Mouse (Mus musculus): ENCODE measurements at regions not wholly inside any gene's neighbourhood (a gene's known extent, or its start where the extent isn't known, plus 50 kb on each side); places are given as distances from the start of the nearest gene placed in this dataset.

GRCm38 (mm10) chr4:55941423-55941822, 409.2 kb upstream of the Klf4 start:
- DNase-seq (ENCODE audit: low spot score in 2 of 2) = no peak

GRCm38 (mm10) chr4:55938383-55938782, 406.1 kb upstream of the Klf4 start:
- no peak for DNase-seq (ENCODE audit: low spot score in 2 of 2)

- DNase-seq (ENCODE audit: low spot score in 2 of 2) = no peak
Observed at GRCm38 (mm10) chr4:55937833-55938232, 405.6 kb upstream of the Klf4 start.

- DNase-seq (ENCODE audit: low spot score in 2 of 2) = peak; percentile 6 to 21
Observed at GRCm38 (mm10) chr4:55929141-55929782, 397.0 kb upstream of the Klf4 start.

GRCm38 (mm10) chr4:55928670-55929069, 396.4 kb upstream of the Klf4 start:
- no peak for DNase-seq (ENCODE audit: low spot score in 2 of 2)

GRCm38 (mm10) chr4:55928196-55928595, 395.9 kb upstream of the Klf4 start:
- no peak for DNase-seq (ENCODE audit: low spot score in 2 of 2)

GRCm38 (mm10) chr4:55927391-55927790, 395.1 kb upstream of the Klf4 start:
- no peak for DNase-seq (ENCODE audit: low spot score in 2 of 2)

- no peak for DNase-seq (ENCODE audit: low spot score in 2 of 2)
Observed at GRCm38 (mm10) chr4:55924974-55925373, 392.7 kb upstream of the Klf4 start.

- DNase-seq (ENCODE audit: low spot score in 2 of 2) = peak in 1 of 2 experiments; percentile 27
Observed at GRCm38 (mm10) chr4:55921217-55921616, 389.0 kb upstream of the Klf4 start.

- DNase-seq (ENCODE audit: low spot score in 2 of 2) = peak in 1 of 2 experiments; percentile 23
Observed at GRCm38 (mm10) chr4:55894116-55894885, 362.0 kb upstream of the Klf4 start.

GRCm38 (mm10) chr4:55891656-55892055, 359.4 kb upstream of the Klf4 start:
- no peak for DNase-seq (ENCODE audit: low spot score in 2 of 2)

- peak in 1 of 2 experiments; percentile 5 for DNase-seq (ENCODE audit: low spot score in 2 of 2)
Observed at GRCm38 (mm10) chr4:55887581-55887980, 355.3 kb upstream of the Klf4 start.

- no peak for DNase-seq (ENCODE audit: low spot score in 2 of 2)
Observed at GRCm38 (mm10) chr4:55882541-55882940, 350.3 kb upstream of the Klf4 start.

GRCm38 (mm10) chr4:55875304-55875703, 343.0 kb upstream of the Klf4 start:
- peak; percentile 14 to 47 for DNase-seq (ENCODE audit: low spot score in 2 of 2)

- no peak for DNase-seq (ENCODE audit: low spot score in 2 of 2)
Observed at GRCm38 (mm10) chr4:55874875-55875274, 342.6 kb upstream of the Klf4 start.

GRCm38 (mm10) chr4:55874276-55874675, 342.0 kb upstream of the Klf4 start:
- DNase-seq (ENCODE audit: low spot score in 2 of 2) = no peak

- DNase-seq (ENCODE audit: low spot score in 2 of 2) = no peak
Observed at GRCm38 (mm10) chr4:55860055-55860454, 327.8 kb upstream of the Klf4 start.

GRCm38 (mm10) chr4:55859211-55859761, 327.0 kb upstream of the Klf4 start:
- DNase-seq (ENCODE audit: low spot score in 2 of 2) = no peak

- DNase-seq (ENCODE audit: low spot score in 2 of 2) = no peak
Observed at GRCm38 (mm10) chr4:55851430-55851829, 319.2 kb upstream of the Klf4 start.

- no peak for DNase-seq (ENCODE audit: low spot score in 2 of 2)
Observed at GRCm38 (mm10) chr4:55851027-55851426, 318.8 kb upstream of the Klf4 start.

- peak; percentile 27 to 41 for DNase-seq (ENCODE audit: low spot score in 2 of 2)
Observed at GRCm38 (mm10) chr4:55843727-55844401, 311.6 kb upstream of the Klf4 start.

GRCm38 (mm10) chr4:55838568-55838967, 306.3 kb upstream of the Klf4 start:
- no peak for DNase-seq (ENCODE audit: low spot score in 2 of 2)
